Mouse (Mus musculus) hindbrain, embryonic 16.5 days (tissue): ENCODE data around the gene Mogs. TPM values are rescaled to one million over a fixed set of nuclear protein-coding genes. Genes with fewer than 3 reads are reported as not detected.

ENCODE experiments used
- ATAC-seq: fragments of 200-750 bp; cut with Nextera tagmentation; 2 replicates; pipeline ENCODE4 v1.8.0; 2017; ENCODE audit warnings: moderate TSS enrichment, moderate library complexity
- H3K27ac ChIP-seq: fragments of 300-500 bp; sonication (generic); 2 replicates; pipeline ENCODE4 v1.5.1; 2014; ENCODE audit warnings: low read depth, mild to moderate bottlenecking, control low read depth, low read length, moderate library complexity
- H3K27me3 ChIP-seq: fragments of 300-500 bp; sonication (generic); replicated peaks from 2 replicates; pipeline ENCODE4 v1.6.1; 2014; ENCODE audit warnings: low read length; ENCODE audit not compliant: control insufficient read depth, insufficient read depth
- H3K36me3 ChIP-seq: fragments of 300-500 bp; sonication (generic); 2 replicates; pipeline ENCODE4 v1.6.1; 2014; ENCODE audit warnings: mild to moderate bottlenecking, low read length, moderate library complexity, mixed read lengths; ENCODE audit not compliant: control insufficient read depth, insufficient read depth
- H3K4me1 ChIP-seq: fragments of 300-500 bp; sonication (generic); 2 replicates; pipeline ENCODE4 v1.6.1; 2014; ENCODE audit warnings: low read depth, low read length; ENCODE audit not compliant: control insufficient read depth, insufficient read depth
- H3K4me2 ChIP-seq: fragments of 300-500 bp; sonication (generic); 2 replicates; pipeline ENCODE4 v1.6.1; 2014; ENCODE audit warnings: mild to moderate bottlenecking, low read length, control low read depth, moderate library complexity
- H3K4me3 ChIP-seq: fragments of 300-500 bp; sonication (generic); 2 replicates; pipeline ENCODE4 v1.5.1; 2014; ENCODE audit warnings: mild to moderate bottlenecking, low read length, control low read depth, moderate library complexity
- H3K9ac ChIP-seq: fragments of 300-500 bp; sonication (generic); 2 replicates; pipeline ENCODE4 v1.6.1; 2014; ENCODE audit warnings: low read depth, mild to moderate bottlenecking, control low read depth, low read length, moderate library complexity
- H3K9me3 ChIP-seq: fragments of 300-500 bp; sonication (generic); 2 replicates; pipeline ENCODE4 v1.6.1; 2014; ENCODE audit warnings: mild to moderate bottlenecking, low read length, moderate library complexity; ENCODE audit not compliant: control insufficient read depth
- WGBS: fragments of 180-500 bp; shearing (Covaris S2); extraction: QIAGEN DNeasy Blood & Tissue Kit; methylation state at CpG from one replicate; pipeline ENCODE4 v1.1.7; 2014; 5-methylcytosine and 5-hydroxymethylcytosine counted together
- polyA plus RNA-seq: library from polyadenylated mRNA; unstranded; fragments of >200 nt; fragmentation: Nextera tagmentation; extraction: Ambion mirVana; gene quantifications from 2 replicates; pipeline ENCODE4 v1.2.1, GENCODE M21; 2015

The Mogs gene
- polyA plus RNA-seq, 1 experiment from 2014 or later: 6.4 TPM

- Histone ChIP-seq H3K4me2 (no peak overlapping the region), H3K27me3 (no peaks in the 10 kb centered on the region), H3K9me3 (no peaks in the 10 kb centered on the region), H3K4me1 (peaks cover 49% of the 10 kb centered on the region), H3K36me3 (peaks cover 12% of the 10 kb centered on the region; the same call in 1 of the 2 replicates), H3K4me3 (no peak overlapping the region), H3K9ac (no peak overlapping the region), H3K27ac (no peak overlapping the region)
- 78% methylated on average over 11 of the region's 11 CpGs for WGBS
- ATAC-seq: no peak
Observed at GRCm38 (mm10) chr6:83118369-83118768, 3.1 kb downstream of the Mogs start.

GRCm38 (mm10) chr6:83118825-83119733 is 3.8 kb downstream of the Mogs start:
- peaks cover 14% of the 10 kb centered on the region; the same call in 1 of the 2 replicates for H3K36me3 ChIP-seq
- H3K4me2 ChIP-seq: no peak overlapping the region; the same call in 1 of the 2 replicates
- no peak overlapping the region for H3K9ac ChIP-seq
- H3K9me3 ChIP-seq: no peaks in the 10 kb centered on the region
- peaks cover 53% of the 10 kb centered on the region for H3K4me1 ChIP-seq
- whole genome bisulfite sequencing: 84% methylated on average over 14 of the region's 14 CpGs
- H3K27me3 ChIP-seq: no peaks in the 10 kb centered on the region
- H3K27ac ChIP-seq: no peak overlapping the region
- no peak overlapping the region for H3K4me3 ChIP-seq
- ATAC-seq: no peak

- no peak overlapping the region; the same call in 1 of the 2 replicates for H3K9ac ChIP-seq
- no peak overlapping the region for H3K4me3 ChIP-seq
- H3K27ac ChIP-seq: no peak overlapping the region
- H3K4me1 ChIP-seq: peaks cover 55% of the 10 kb centered on the region
- no peak for ATAC-seq
- no peaks in the 10 kb centered on the region for H3K9me3 ChIP-seq
- no peaks in the 10 kb centered on the region for H3K27me3 ChIP-seq
- 55% methylated on average over 7 of the region's 7 CpGs for WGBS
- peak overlapping the region; percentile 98 for H3K4me2 ChIP-seq
- H3K36me3 ChIP-seq: peaks cover 14% of the 10 kb centered on the region; the same call in 1 of the 2 replicates
Observed at GRCm38 (mm10) chr6:83119734-83120051, 4.4 kb downstream of the Mogs start.

GRCm38 (mm10) chr6:83120930-83121862 is 5.9 kb downstream of the Mogs start, which contains the start of gene Wbp1:
Gene Wbp1, minus strand, starts transcription at chr6:83121559.
- Histone ChIP-seq H3K4me2 (peak within 1 kb of the TSS; percentile 98), H3K9ac (peak within 1 kb of the TSS; percentile 91), H3K27ac (peak within 1 kb of the TSS; percentile 96), H3K4me3 (peak within 1 kb of the TSS; percentile 80), H3K9me3 (no peaks in the 10 kb centered on the region), H3K27me3 (no peaks in the 10 kb centered on the region), H3K4me1 (peaks cover 48% of the 10 kb centered on the region), H3K36me3 (peaks cover 14% of the 10 kb centered on the region; the same call in 1 of the 2 replicates)
- peak; percentile 95 for ATAC-seq
- under 1% methylated on average over 38 of the region's 38 CpGs for WGBS

GRCm38 (mm10) chr6:83121863-83122710 is 6.8 kb downstream of the Mogs start:
- Histone ChIP-seq H3K36me3 (peaks cover 14% of the 10 kb centered on the region; the same call in 1 of the 2 replicates), H3K4me1 (peaks cover 40% of the 10 kb centered on the region), H3K4me3 (peak overlapping the region; percentile 80), H3K9me3 (no peaks in the 10 kb centered on the region), H3K27me3 (no peaks in the 10 kb centered on the region), H3K27ac (peak overlapping the region; percentile 96), H3K9ac (peak overlapping the region; percentile 86), H3K4me2 (peak overlapping the region; percentile 98)
- ATAC-seq: 0 out of 2 replicates have a peak, but pooled peaks have one; percentile 1
- WGBS: under 1% methylated on average over 29 of the region's 52 CpGs

GRCm38 (mm10) chr6:83122961-83123360 is 7.7 kb downstream of the Mogs start:
- no peak for ATAC-seq
- 56% methylated on average over 5 of the region's 5 CpGs for WGBS
- peaks cover 7% of the 10 kb centered on the region; the same call in 1 of the 2 replicates for H3K36me3 ChIP-seq
- no peaks in the 10 kb centered on the region for H3K9me3 ChIP-seq
- H3K27me3 ChIP-seq: no peaks in the 10 kb centered on the region
- peaks cover 40% of the 10 kb centered on the region for H3K4me1 ChIP-seq
- H3K4me2 ChIP-seq: peak overlapping the region; percentile 98
- H3K4me3 ChIP-seq: no peak overlapping the region
- no peak overlapping the region for H3K27ac ChIP-seq
- no peak overlapping the region for H3K9ac ChIP-seq

- under 1% methylated on average over 30 of the region's 30 CpGs for WGBS
Observed at GRCm38 (mm10) chr6:83124851-83125312, 9.6 kb downstream of the Mogs start.

GRCm38 (mm10) chr6:83125331-83125730 is 10.0 kb downstream of the Mogs start, which contains the start of gene Ino80b:
Gene Ino80b, minus strand, starts transcription at chr6:83125431.
- Histone ChIP-seq H3K9me3 (no peaks in the 10 kb centered on the region), H3K4me3 (peak within 1 kb of the TSS; percentile 89), H3K9ac (peak within 1 kb of the TSS; percentile 77), H3K4me1 (peaks cover 29% of the 10 kb centered on the region), H3K4me2 (peak within 1 kb of the TSS; percentile 94), H3K27ac (peak within 1 kb of the TSS; percentile 66), H3K36me3 (peaks cover 2% of the 10 kb centered on the region; the same call in 1 of the 2 replicates), H3K27me3 (no peaks in the 10 kb centered on the region)
- ATAC-seq: no peak
- whole genome bisulfite sequencing: 30% methylated on average over 5 of the region's 5 CpGs

More at GRCm38 (mm10) chr6:83124851-83125312, 9.6 kb downstream of the Mogs start:
- H3K4me3 ChIP-seq: peak overlapping the region; percentile 89
- peak overlapping the region; percentile 66 for H3K27ac ChIP-seq
- H3K4me1 ChIP-seq: peaks cover 33% of the 10 kb centered on the region
- peak overlapping the region; percentile 77 for H3K9ac ChIP-seq
- H3K9me3 ChIP-seq: no peaks in the 10 kb centered on the region
- H3K27me3 ChIP-seq: no peaks in the 10 kb centered on the region
- H3K4me2 ChIP-seq: peak overlapping the region; percentile 94
- H3K36me3 ChIP-seq: peaks cover 2% of the 10 kb centered on the region; the same call in 1 of the 2 replicates
- ATAC-seq: peak; percentile 40
